Mouse (Mus musculus): ENCODE measurements around the gene Epha4. TPM values are rescaled to one million over a fixed set of nuclear protein-coding genes. Genes with fewer than 3 reads are reported as not detected.
A peak's percentile ranks its signal among the peaks of the same experiment; 100 is the strongest.

Epha4 gene
- total RNA-seq, 2 experiments from 2014 or later = under 0.01 TPM; not detected in 1

GRCm38 (mm10) chr1:77412871-77413669, 101.8 kb downstream of the Epha4 start:
- no peak for ATAC-seq (replicated peaks; ENCODE audit: low FRiP score, poor library complexity, severe bottlenecking)

GRCm38 (mm10) chr1:77412285-77412684, 102.6 kb downstream of the Epha4 start:
- no peak for ATAC-seq (replicated peaks; ENCODE audit: low FRiP score, poor library complexity, severe bottlenecking)

GRCm38 (mm10) chr1:77411222-77411621, 103.7 kb downstream of the Epha4 start:
- no peak for ATAC-seq (replicated peaks; ENCODE audit: low FRiP score, poor library complexity, severe bottlenecking)

- ATAC-seq (replicated peaks; ENCODE audit: low FRiP score, poor library complexity, severe bottlenecking) = no peak
These were observed 104.2 kb downstream of the Epha4 start for GRCm38 (mm10) chr1:77410716-77411115.

- no peak for ATAC-seq (replicated peaks; ENCODE audit: low FRiP score, poor library complexity, severe bottlenecking)
These were observed 104.7 kb downstream of the Epha4 start for GRCm38 (mm10) chr1:77410153-77410552.

- no peak for ATAC-seq (replicated peaks; ENCODE audit: low FRiP score, poor library complexity, severe bottlenecking)
These were observed 105.4 kb downstream of the Epha4 start for GRCm38 (mm10) chr1:77409509-77409908.

- ATAC-seq (replicated peaks; ENCODE audit: low FRiP score, poor library complexity, severe bottlenecking) = no peak
These were observed 107.5 kb downstream of the Epha4 start for GRCm38 (mm10) chr1:77407417-77407816.

GRCm38 (mm10) chr1:77406631-77407030, 108.3 kb downstream of the Epha4 start:
- no peak for ATAC-seq (replicated peaks; ENCODE audit: low FRiP score, poor library complexity, severe bottlenecking)

- no peak for ATAC-seq (replicated peaks; ENCODE audit: low FRiP score, poor library complexity, severe bottlenecking)
These were observed 110.4 kb downstream of the Epha4 start for GRCm38 (mm10) chr1:77404537-77404936.

GRCm38 (mm10) chr1:77402942-77403341, 111.9 kb downstream of the Epha4 start:
- no peak for ATAC-seq (replicated peaks; ENCODE audit: low FRiP score, poor library complexity, severe bottlenecking)

GRCm38 (mm10) chr1:77401465-77401864, 113.4 kb downstream of the Epha4 start:
- ATAC-seq (replicated peaks; ENCODE audit: low FRiP score, poor library complexity, severe bottlenecking) = no peak

- ATAC-seq (replicated peaks; ENCODE audit: low FRiP score, poor library complexity, severe bottlenecking) = no peak
These were observed 123.3 kb downstream of the Epha4 start for GRCm38 (mm10) chr1:77391590-77391989.

- no peak for ATAC-seq (replicated peaks; ENCODE audit: low FRiP score, poor library complexity, severe bottlenecking)
These were observed 125.8 kb downstream of the Epha4 start for GRCm38 (mm10) chr1:77389069-77389468.

- no peak for ATAC-seq (replicated peaks; ENCODE audit: low FRiP score, poor library complexity, severe bottlenecking)
These were observed 126.3 kb downstream of the Epha4 start for GRCm38 (mm10) chr1:77388556-77388955.

- no peak for ATAC-seq (replicated peaks; ENCODE audit: low FRiP score, poor library complexity, severe bottlenecking)
These were observed 129.3 kb downstream of the Epha4 start for GRCm38 (mm10) chr1:77385613-77386012.

GRCm38 (mm10) chr1:77383466-77383865, 131.4 kb downstream of the Epha4 start:
- ATAC-seq (replicated peaks; ENCODE audit: low FRiP score, poor library complexity, severe bottlenecking) = no peak

GRCm38 (mm10) chr1:77377550-77377980, 137.3 kb downstream of the Epha4 start:
- ATAC-seq (replicated peaks; ENCODE audit: low FRiP score, poor library complexity, severe bottlenecking) = no peak

GRCm38 (mm10) chr1:77374054-77374453, 140.8 kb downstream of the Epha4 start:
- ATAC-seq (replicated peaks; ENCODE audit: low FRiP score, poor library complexity, severe bottlenecking) = no peak

- no peak for ATAC-seq (replicated peaks; ENCODE audit: low FRiP score, poor library complexity, severe bottlenecking)
These were observed 144.0 kb downstream of the Epha4 start for GRCm38 (mm10) chr1:77370921-77371320.

- ATAC-seq (replicated peaks; ENCODE audit: low FRiP score, poor library complexity, severe bottlenecking) = peak; percentile 70
These were observed 145.5 kb downstream of the Epha4 start for GRCm38 (mm10) chr1:77369255-77369837.

- ATAC-seq (replicated peaks; ENCODE audit: low FRiP score, poor library complexity, severe bottlenecking) = no peak
These were observed 149.0 kb downstream of the Epha4 start for GRCm38 (mm10) chr1:77365850-77366249.
